Mouse (Mus musculus) hindbrain, embryonic 12.5 days (tissue): ENCODE data around the gene Socs5. TPM values are rescaled to one million over a fixed set of nuclear protein-coding genes. Genes with fewer than 3 reads are reported as not detected.

Source experiments
- ATAC-seq: fragments of 200-750 bp; cut with Nextera tagmentation; 2 replicates; pipeline ENCODE4 v1.8.0; 2017; ENCODE audit warnings: moderate TSS enrichment; ENCODE audit not compliant: low FRiP score
- H3K27ac ChIP-seq: fragments of 300-500 bp; sonication (generic); 2 replicates; pipeline ENCODE4 v1.5.1; 2016; ENCODE audit warnings: mild to moderate bottlenecking
- H3K27me3 ChIP-seq: fragments of 300-500 bp; sonication (generic); 2 replicates; pipeline ENCODE4 v1.6.1; 2016; ENCODE audit warnings: mild to moderate bottlenecking
- H3K36me3 ChIP-seq: fragments of 300-500 bp; sonication (generic); 2 replicates; pipeline ENCODE4 v1.6.1; 2016; ENCODE audit warnings: mild to moderate bottlenecking
- H3K4me1 ChIP-seq: fragments of 300-500 bp; sonication (generic); 2 replicates; pipeline ENCODE4 v1.6.1; 2016
- H3K4me2 ChIP-seq: fragments of 300-500 bp; sonication (generic); replicated peaks from 2 replicates; pipeline ENCODE4 v1.6.1; 2016; ENCODE audit warnings: mild to moderate bottlenecking
- H3K4me3 ChIP-seq: fragments of 300-500 bp; sonication (generic); 2 replicates; pipeline ENCODE4 v1.5.1; 2016; ENCODE audit warnings: mild to moderate bottlenecking
- H3K9ac ChIP-seq: fragments of 300-500 bp; sonication (generic); 2 replicates; pipeline ENCODE4 v1.6.1; 2016; ENCODE audit warnings: mild to moderate bottlenecking, moderate library complexity
- H3K9me3 ChIP-seq: fragments of 300-500 bp; sonication (generic); replicated peaks from 2 replicates; pipeline ENCODE4 v1.6.1; 2016; ENCODE audit warnings: mild to moderate bottlenecking
- WGBS: fragments of 180-500 bp; shearing (Covaris S2); methylation state at CpG from one replicate; pipeline ENCODE4 v1.1.7; 2016; 5-methylcytosine and 5-hydroxymethylcytosine counted together
- microRNA-seq: library from miRNA; unstranded; fragments of <30 nt; microRNA quantifications from one replicate; pipeline ENCODE4, GENCODE M21; 2017
- polyA plus RNA-seq: library from polyadenylated mRNA; unstranded; fragments of >200 nt; fragmentation: Nextera tagmentation; extraction: Ambion mirVana; gene quantifications from 2 replicates; pipeline ENCODE4 v1.2.1, GENCODE M21; 2016

Socs5 gene
- polyA plus RNA-seq, 1 experiment from 2014 or later = 17.7 TPM

GRCm38 (mm10) chr17:87176066-87177012, 68.9 kb downstream of the Socs5 start:
- H3K4me1 ChIP-seq = peaks cover 11% of the 10 kb centered on the region
- H3K4me3 ChIP-seq = no peak overlapping the region
- peaks cover 7% of the 10 kb centered on the region for H3K9me3 ChIP-seq
- no peak overlapping the region for H3K9ac ChIP-seq
- 78% methylated on average over 17 of the region's 17 CpGs for WGBS
- no peak overlapping the region for H3K27ac ChIP-seq
- ATAC-seq = no peak
- H3K4me2 ChIP-seq = no peak overlapping the region
- H3K36me3 ChIP-seq = no peaks in the 10 kb centered on the region
- H3K27me3 ChIP-seq = no peaks in the 10 kb centered on the region

- Histone ChIP-seq H3K9me3 (no peaks in the 10 kb centered on the region), H3K36me3 (no peaks in the 10 kb centered on the region), H3K4me3 (no peak overlapping the region), H3K4me2 (no peak overlapping the region), H3K9ac (no peak overlapping the region), H3K27me3 (no peaks in the 10 kb centered on the region), H3K27ac (no peak overlapping the region), H3K4me1 (peaks cover 11% of the 10 kb centered on the region)
- 43% methylated on average over 16 of the region's 16 CpGs for WGBS
- 0 out of 2 replicates have a peak, but pooled peaks have one; percentile 38 for ATAC-seq
These were observed 71.4 kb downstream of the Socs5 start for GRCm38 (mm10) chr17:87178596-87179590.

GRCm38 (mm10) chr17:87179939-87180550, 72.6 kb downstream of the Socs5 start:
- Histone ChIP-seq H3K4me1 (peaks cover 11% of the 10 kb centered on the region), H3K4me2 (no peak overlapping the region), H3K27me3 (no peaks in the 10 kb centered on the region), H3K9me3 (no peaks in the 10 kb centered on the region), H3K9ac (no peak overlapping the region), H3K36me3 (no peaks in the 10 kb centered on the region), H3K4me3 (no peak overlapping the region), H3K27ac (no peak overlapping the region)
- 61% methylated on average over 9 of the region's 9 CpGs for WGBS
- no peak for ATAC-seq

GRCm38 (mm10) chr17:87181683-87182346, 74.3 kb downstream of the Socs5 start:
- 89% methylated on average over 8 of the region's 8 CpGs for WGBS
- H3K36me3 ChIP-seq = no peaks in the 10 kb centered on the region
- peaks cover 26% of the 10 kb centered on the region for H3K4me1 ChIP-seq
- no peak overlapping the region for H3K9ac ChIP-seq
- ATAC-seq = no peak
- H3K9me3 ChIP-seq = no peaks in the 10 kb centered on the region
- H3K4me3 ChIP-seq = no peak overlapping the region
- no peak overlapping the region for H3K27ac ChIP-seq
- H3K4me2 ChIP-seq = no peak overlapping the region
- no peaks in the 10 kb centered on the region for H3K27me3 ChIP-seq

- no peak for ATAC-seq
- no peak overlapping the region for H3K27ac ChIP-seq
- H3K9me3 ChIP-seq = no peaks in the 10 kb centered on the region
- peaks cover 18% of the 10 kb centered on the region for H3K4me1 ChIP-seq
- 28% methylated on average over 11 of the region's 11 CpGs for WGBS
- no peak overlapping the region for H3K4me2 ChIP-seq
- H3K36me3 ChIP-seq = no peaks in the 10 kb centered on the region
- H3K9ac ChIP-seq = no peak overlapping the region
- no peak overlapping the region for H3K4me3 ChIP-seq
- H3K27me3 ChIP-seq = no peaks in the 10 kb centered on the region
These were observed 78.1 kb downstream of the Socs5 start for GRCm38 (mm10) chr17:87185461-87186066.

- H3K27ac ChIP-seq = no peak overlapping the region
These were observed 79.5 kb downstream of the Socs5 start for GRCm38 (mm10) chr17:87187005-87187404.

More at GRCm38 (mm10) chr17:87187005-87187404, 79.5 kb downstream of the Socs5 start:
- H3K4me2 ChIP-seq = no peak overlapping the region
- H3K9me3 ChIP-seq = no peaks in the 10 kb centered on the region
- peaks cover 18% of the 10 kb centered on the region for H3K4me1 ChIP-seq
- no peaks in the 10 kb centered on the region for H3K36me3 ChIP-seq
- no peak overlapping the region for H3K9ac ChIP-seq
- H3K27me3 ChIP-seq = no peaks in the 10 kb centered on the region
- H3K4me3 ChIP-seq = no peak overlapping the region
- WGBS = 61% methylated on average over 17 of the region's 17 CpGs
- ATAC-seq = no peak

Small RNA genes within 50 kb of the gene (microRNA-seq; reads per million reads assigned to microRNA genes)
- not detected for gene Gm22346

Other genes with a start within 250 kb of the Socs5 start
- not detected in 2 replicates for gene Tmem247, start 190.3 kb upstream of the Socs5 start, polyA plus RNA-seq
- not detected in 2 replicates for gene Atp6v1e2, start 159.8 kb upstream of the Socs5 start, polyA plus RNA-seq
- 16.3 and 19.2 TPM in 2 replicates for gene Rhoq, start 144.6 kb upstream of the Socs5 start, polyA plus RNA-seq
- 30.9 and 32.6 TPM in 2 replicates for gene Pigf, start 82.3 kb upstream of the Socs5 start, polyA plus RNA-seq
- gene Cript, start 82.1 kb upstream of the Socs5 start, polyA plus RNA-seq = 188 and 190 TPM in 2 replicates
- gene Mcfd2, start 158.3 kb downstream of the Socs5 start, polyA plus RNA-seq = 63.9 and 64.4 TPM in 2 replicates
- 6.0 and 6.6 TPM in 2 replicates for gene Ttc7, start 175.2 kb downstream of the Socs5 start, polyA plus RNA-seq